Mouse (Mus musculus): ENCODE results near the gene Raly.

- no peak for TF ChIP-seq GATA1 (IDR thresholded peaks at IDR 0.05; ENCODE audit: borderline replicate concordance, low read length)
- no peak for TF ChIP-seq FLI1 (IDR thresholded peaks at IDR 0.05; ENCODE audit: low read length)
These were observed 1.1 kb downstream of the Raly start for GRCm38 (mm10) chr2:154791661-154792642.

All from megakaryocyte, embryonic 14.5 days (primary cell).